Mouse (Mus musculus): ENCODE results near the gene Tmem109. TPM values are rescaled to one million over a fixed set of nuclear protein-coding genes. Genes with fewer than 3 reads are reported as not detected.

Tmem109 gene
- polyA plus RNA-seq (2015; fragmentation: Nextera tagmentation; extraction: Ambion mirVana), result 75.4 and 80.6 TPM in 2 replicates

- Histone ChIP-seq H3K9me3 (no peaks in the 10 kb centered on the region), H3K4me1 (replicated peaks) (peaks cover 13% of the 10 kb centered on the region), H3K9ac (peak within 1 kb of the TSS; percentile 67), H3K27me3 (replicated peaks) (no peaks in the 10 kb centered on the region), H3K4me3 (replicated peaks) (peak within 1 kb of the TSS; percentile 61), H3K27ac (peak within 1 kb of the TSS; percentile 81), H3K36me3 (no peaks in the 10 kb centered on the region), H3K4me2 (replicated peaks) (peak within 1 kb of the TSS; percentile 84)
- under 1% methylated on average over 49 of the region's 49 CpGs for WGBS
- ATAC-seq, result peak; percentile 93
Measured at GRCm38 (mm10) chr19:10881426-10882154, at the start of gene Tmem109. TSS of gene Tmem109 (minus strand) at chr19:10882001.

- Histone ChIP-seq H3K4me1 (replicated peaks) (no peaks in the 10 kb centered on the region; the same call in 1 of the 2 replicates), H3K4me3 (replicated peaks) (no peak overlapping the region), H3K9ac (no peak overlapping the region), H3K27ac (no peak overlapping the region), H3K27me3 (replicated peaks) (no peaks in the 10 kb centered on the region), H3K9me3 (no peaks in the 10 kb centered on the region), H3K36me3 (no peaks in the 10 kb centered on the region), H3K4me2 (replicated peaks) (no peak overlapping the region)
- no peak for ATAC-seq
- WGBS, result 70% methylated on average over 2 of the region's 2 CpGs
Measured at GRCm38 (mm10) chr19:10930641-10931040, 48.8 kb upstream of the Tmem109 start.

GRCm38 (mm10) chr19:10926666-10927065 lies 44.9 kb upstream of the Tmem109 start:
- H3K4me2 ChIP-seq (replicated peaks), result no peak overlapping the region
- WGBS, result 51% methylated on average over 4 of the region's 4 CpGs

GRCm38 (mm10) chr19:10926123-10926621 lies 44.4 kb upstream of the Tmem109 start:
- no peaks in the 10 kb centered on the region for H3K36me3 ChIP-seq
- no peak overlapping the region for H3K9ac ChIP-seq
- 0 out of 2 replicates have a peak overlapping the region, but pooled peaks have one; percentile 51 for H3K27ac ChIP-seq
- peak; percentile 68 for ATAC-seq
- H3K4me1 ChIP-seq (replicated peaks), result no peaks in the 10 kb centered on the region; the same call in 1 of the 2 replicates
- H3K9me3 ChIP-seq, result no peaks in the 10 kb centered on the region
- WGBS, result 34% methylated on average over 6 of the region's 6 CpGs
- H3K4me2 ChIP-seq (replicated peaks), result no peak overlapping the region
- no peak overlapping the region for H3K4me3 ChIP-seq (replicated peaks)
- no peaks in the 10 kb centered on the region for H3K27me3 ChIP-seq (replicated peaks)

More at GRCm38 (mm10) chr19:10926666-10927065, 44.9 kb upstream of the Tmem109 start:
- Histone ChIP-seq H3K4me3 (replicated peaks) (no peak overlapping the region), H3K4me1 (replicated peaks) (no peaks in the 10 kb centered on the region; the same call in 1 of the 2 replicates), H3K9ac (no peak overlapping the region), H3K27me3 (replicated peaks) (no peaks in the 10 kb centered on the region), H3K27ac (0 out of 2 replicates have a peak overlapping the region, but pooled peaks have one; percentile 51), H3K9me3 (no peaks in the 10 kb centered on the region), H3K36me3 (no peaks in the 10 kb centered on the region)
- ATAC-seq, result no peak

GRCm38 (mm10) chr19:10924220-10924619 lies 42.4 kb upstream of the Tmem109 start:
- H3K9ac ChIP-seq, result no peak overlapping the region
- no peak overlapping the region for H3K4me3 ChIP-seq (replicated peaks)
- no peak for ATAC-seq
- H3K27ac ChIP-seq, result no peak overlapping the region
- 39% methylated on average over 4 of the region's 4 CpGs for WGBS
- no peak overlapping the region for H3K4me2 ChIP-seq (replicated peaks)
- no peaks in the 10 kb centered on the region for H3K36me3 ChIP-seq
- no peaks in the 10 kb centered on the region for H3K9me3 ChIP-seq
- H3K4me1 ChIP-seq (replicated peaks), result no peaks in the 10 kb centered on the region; the same call in 1 of the 2 replicates
- no peaks in the 10 kb centered on the region for H3K27me3 ChIP-seq (replicated peaks)

GRCm38 (mm10) chr19:10921058-10921457 lies 39.3 kb upstream of the Tmem109 start:
- Histone ChIP-seq H3K4me1 (replicated peaks) (no peaks in the 10 kb centered on the region), H3K9ac (no peak overlapping the region), H3K27ac (no peak overlapping the region), H3K9me3 (no peaks in the 10 kb centered on the region), H3K4me2 (replicated peaks) (no peak overlapping the region), H3K36me3 (no peaks in the 10 kb centered on the region), H3K4me3 (replicated peaks) (no peak overlapping the region), H3K27me3 (replicated peaks) (no peaks in the 10 kb centered on the region)
- no peak for ATAC-seq
- 77% methylated on average over 3 of the region's 3 CpGs for WGBS

GRCm38 (mm10) chr19:10920532-10920931 lies 38.7 kb upstream of the Tmem109 start, which contains the start of gene Zp1:
TSS of gene Zp1 (minus strand) at chr19:10920632.
- WGBS, result 60% methylated on average over 2 of the region's 2 CpGs
- no peaks in the 10 kb centered on the region for H3K4me1 ChIP-seq (replicated peaks)
- H3K4me3 ChIP-seq (replicated peaks), result no peak within 1 kb of the TSS
- H3K9me3 ChIP-seq, result no peaks in the 10 kb centered on the region
- H3K27me3 ChIP-seq (replicated peaks), result no peaks in the 10 kb centered on the region
- no peak within 1 kb of the TSS for H3K4me2 ChIP-seq (replicated peaks)
- no peak for ATAC-seq
- H3K9ac ChIP-seq, result no peak within 1 kb of the TSS
- no peak within 1 kb of the TSS for H3K27ac ChIP-seq
- H3K36me3 ChIP-seq, result no peaks in the 10 kb centered on the region

GRCm38 (mm10) chr19:10918321-10918991 lies 36.7 kb upstream of the Tmem109 start:
- Histone ChIP-seq H3K27me3 (replicated peaks) (no peaks in the 10 kb centered on the region), H3K4me2 (replicated peaks) (no peak overlapping the region), H3K27ac (no peak overlapping the region), H3K9me3 (no peaks in the 10 kb centered on the region), H3K4me1 (replicated peaks) (no peaks in the 10 kb centered on the region), H3K36me3 (no peaks in the 10 kb centered on the region), H3K4me3 (replicated peaks) (no peak overlapping the region), H3K9ac (no peak overlapping the region)
- ATAC-seq, result no peak
- WGBS, result 88% methylated on average over 10 of the region's 10 CpGs

- H3K4me3 ChIP-seq (replicated peaks), result no peak overlapping the region
- ATAC-seq, result no peak
- H3K4me2 ChIP-seq (replicated peaks), result no peak overlapping the region
- WGBS, result 50% methylated on average over 5 of the region's 5 CpGs
- no peaks in the 10 kb centered on the region for H3K27me3 ChIP-seq (replicated peaks)
- no peak overlapping the region for H3K27ac ChIP-seq
- no peaks in the 10 kb centered on the region for H3K9me3 ChIP-seq
- H3K9ac ChIP-seq, result no peak overlapping the region
- H3K36me3 ChIP-seq, result no peaks in the 10 kb centered on the region
- no peaks in the 10 kb centered on the region for H3K4me1 ChIP-seq (replicated peaks)
Measured at GRCm38 (mm10) chr19:10916506-10916905, 34.7 kb upstream of the Tmem109 start.

GRCm38 (mm10) chr19:10914870-10915269 lies 33.1 kb upstream of the Tmem109 start:
- H3K27me3 ChIP-seq (replicated peaks), result no peaks in the 10 kb centered on the region
- no peaks in the 10 kb centered on the region for H3K9me3 ChIP-seq
- H3K4me1 ChIP-seq (replicated peaks), result 0 out of 2 replicates have a peak, but pooled peaks cover 2% of the 10 kb centered on the region
- no peak overlapping the region for H3K4me3 ChIP-seq (replicated peaks)
- no peak for ATAC-seq
- WGBS, result 79% methylated on average over 2 of the region's 2 CpGs
- H3K27ac ChIP-seq, result no peak overlapping the region
- H3K9ac ChIP-seq, result no peak overlapping the region
- no peaks in the 10 kb centered on the region for H3K36me3 ChIP-seq
- no peak overlapping the region for H3K4me2 ChIP-seq (replicated peaks)

- Histone ChIP-seq H3K4me1 (replicated peaks) (0 out of 2 replicates have a peak, but pooled peaks cover 5% of the 10 kb centered on the region), H3K27me3 (replicated peaks) (no peaks in the 10 kb centered on the region), H3K27ac (no peak overlapping the region), H3K4me2 (replicated peaks) (no peak overlapping the region), H3K9ac (no peak overlapping the region), H3K9me3 (no peaks in the 10 kb centered on the region), H3K36me3 (no peaks in the 10 kb centered on the region), H3K4me3 (replicated peaks) (no peak overlapping the region)
- WGBS, result 54% methylated on average over 7 of the region's 7 CpGs
- ATAC-seq, result no peak
Measured at GRCm38 (mm10) chr19:10914291-10914690, 32.5 kb upstream of the Tmem109 start.

GRCm38 (mm10) chr19:10909087-10909721 lies 27.4 kb upstream of the Tmem109 start:
- no peak overlapping the region for H3K4me2 ChIP-seq (replicated peaks)
- peak; percentile 46 for ATAC-seq
- H3K9ac ChIP-seq, result no peak overlapping the region
- WGBS, result 40% methylated on average over 6 of the region's 6 CpGs
- peaks cover 25% of the 10 kb centered on the region for H3K4me1 ChIP-seq (replicated peaks)
- no peaks in the 10 kb centered on the region for H3K9me3 ChIP-seq
- peaks cover 13% of the 10 kb centered on the region for H3K36me3 ChIP-seq
- peak overlapping the region; percentile 86 for H3K27ac ChIP-seq
- no peak overlapping the region for H3K4me3 ChIP-seq (replicated peaks)
- H3K27me3 ChIP-seq (replicated peaks), result no peaks in the 10 kb centered on the region

Data from intestine, embryonic 15.5 days (tissue).